Mouse (Mus musculus): Measurements from ENCODE around the gene Esrrg. TPM values are rescaled to one million over a fixed set of nuclear protein-coding genes. Genes with fewer than 3 reads are reported as not detected.

Esrrg gene
- polyA plus RNA-seq, 1 experiment, result 0.54 TPM

- TF ChIP-seq CTCF (IDR thresholded peaks at IDR 0.05; ENCODE audit: borderline replicate concordance, insufficient read depth, low read length) (no peak), POLR2A (IDR thresholded peaks at IDR 0.05; ENCODE audit: low read depth, low read length) (no peak)
- no peak overlapping the region for H3K4me3 ChIP-seq (ENCODE audit: insufficient read depth, low read length)
Measured at GRCm38 (mm10) chr1:187759536-187759935, 150.9 kb downstream of the Esrrg start.

DNA sequence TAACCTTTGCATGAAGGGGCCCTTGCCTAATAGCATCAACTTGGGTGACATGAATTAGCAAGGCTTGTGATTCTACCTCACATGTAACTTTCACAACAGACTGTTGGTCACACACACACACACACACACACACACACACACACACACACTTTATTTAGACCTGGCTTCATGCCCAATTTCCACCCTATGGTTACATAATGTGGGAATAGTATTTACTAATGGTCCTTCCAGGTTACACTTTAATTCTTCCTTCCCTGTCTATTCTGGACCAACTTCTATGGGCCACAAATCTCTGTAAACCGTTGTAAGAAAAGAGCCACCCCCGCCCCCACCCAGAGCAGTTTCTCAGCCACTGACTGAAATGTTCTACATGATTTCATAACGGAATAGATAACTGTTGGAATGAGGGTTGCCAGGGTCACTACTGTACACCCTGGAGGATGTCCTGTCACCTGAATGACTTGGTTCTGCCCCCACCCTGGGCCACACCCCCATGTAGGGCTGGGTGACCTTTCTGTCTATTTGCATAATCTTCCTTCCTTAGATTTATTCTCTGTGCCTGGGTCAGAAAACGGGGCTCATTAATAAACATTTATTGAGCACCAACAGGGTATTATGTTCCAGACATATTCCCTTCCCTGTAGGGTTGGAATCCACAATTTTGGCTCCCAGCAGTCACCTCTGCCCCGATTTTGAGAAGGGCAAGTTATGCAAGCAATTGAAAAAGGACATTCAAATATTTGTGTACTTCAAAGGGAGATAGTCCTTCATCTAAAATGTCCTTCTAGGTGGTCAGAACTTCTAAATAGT lies 154.3 kb downstream of the Esrrg start:
- Histone ChIP-seq H3K4me3 (ENCODE audit: insufficient read depth, low read length) (no peak overlapping the region), H3K4me1 (ENCODE audit: control insufficient read depth, insufficient read depth, low read length) (no peaks in the 10 kb centered on the region), H3K27ac (ENCODE audit: insufficient read depth, low read length) (no peak overlapping the region)
- TF ChIP-seq POLR2A (IDR thresholded peaks at IDR 0.05; ENCODE audit: low read depth, low read length) (no peak), CTCF (IDR thresholded peaks at IDR 0.05; ENCODE audit: borderline replicate concordance, insufficient read depth, low read length) (no peak)

More at GRCm38 (mm10) chr1:187759536-187759935, 150.9 kb downstream of the Esrrg start:
- Histone ChIP-seq H3K4me1 (ENCODE audit: control insufficient read depth, insufficient read depth, low read length) (no peaks in the 10 kb centered on the region), H3K27ac (ENCODE audit: insufficient read depth, low read length) (no peak overlapping the region)

GRCm38 (mm10) chr1:187763451-187763755 lies 154.8 kb downstream of the Esrrg start:
- TF ChIP-seq CTCF (IDR thresholded peaks at IDR 0.05; ENCODE audit: borderline replicate concordance, insufficient read depth, low read length) (no peak), POLR2A (IDR thresholded peaks at IDR 0.05; ENCODE audit: low read depth, low read length) (no peak)
- no peak overlapping the region for H3K4me3 ChIP-seq (ENCODE audit: insufficient read depth, low read length)
- no peaks in the 10 kb centered on the region for H3K4me1 ChIP-seq (ENCODE audit: control insufficient read depth, insufficient read depth, low read length)
- H3K27ac ChIP-seq (ENCODE audit: insufficient read depth, low read length), result no peak overlapping the region

DNA sequence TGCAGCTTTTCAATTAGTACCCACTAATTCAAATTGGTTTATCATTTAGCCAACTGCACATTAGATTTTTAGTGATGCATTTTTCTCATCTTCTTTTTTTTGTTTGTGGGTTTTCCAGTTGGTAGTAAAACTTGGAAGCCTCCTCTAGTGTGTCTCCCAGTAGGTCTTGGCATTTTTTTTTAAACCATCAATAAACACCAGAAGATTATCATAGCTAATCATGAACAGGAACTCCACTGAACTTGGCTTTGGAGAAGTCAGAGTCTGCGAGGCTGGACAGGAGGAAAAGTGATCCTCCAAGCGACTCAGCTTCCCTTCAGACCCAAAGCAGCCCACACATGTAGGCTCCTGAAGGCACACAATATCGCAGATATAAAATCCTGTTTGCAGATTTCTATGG lies 155.2 kb downstream of the Esrrg start:
- TF ChIP-seq CTCF (IDR thresholded peaks at IDR 0.05; ENCODE audit: borderline replicate concordance, insufficient read depth, low read length) (no peak), POLR2A (IDR thresholded peaks at IDR 0.05; ENCODE audit: low read depth, low read length) (no peak)
- H3K4me1 ChIP-seq (ENCODE audit: control insufficient read depth, insufficient read depth, low read length), result no peaks in the 10 kb centered on the region
- no peak overlapping the region for H3K4me3 ChIP-seq (ENCODE audit: insufficient read depth, low read length)
- no peak overlapping the region for H3K27ac ChIP-seq (ENCODE audit: insufficient read depth, low read length)

DNA sequence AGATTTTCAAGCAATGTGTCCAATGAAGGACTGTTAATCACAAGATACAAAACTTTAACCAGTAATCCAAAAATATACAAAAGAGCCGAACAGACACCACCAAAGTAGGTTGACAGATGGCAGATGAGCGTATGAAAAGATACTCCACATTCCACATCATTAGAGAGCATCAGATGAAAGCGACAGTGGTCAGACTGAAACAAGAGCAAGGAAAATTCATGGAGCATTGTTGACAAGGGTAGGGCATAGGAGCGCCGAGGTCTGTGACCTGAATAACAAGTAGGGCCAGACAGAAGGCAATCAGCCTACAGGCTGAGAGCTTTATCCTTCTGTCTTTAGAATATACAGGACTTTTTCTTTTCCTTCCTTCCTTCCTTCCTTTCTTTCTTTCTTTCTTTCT lies 157.0 kb downstream of the Esrrg start:
- Histone ChIP-seq H3K27ac (ENCODE audit: insufficient read depth, low read length) (no peak overlapping the region), H3K4me3 (ENCODE audit: insufficient read depth, low read length) (no peak overlapping the region), H3K4me1 (ENCODE audit: control insufficient read depth, insufficient read depth, low read length) (no peaks in the 10 kb centered on the region)
- TF ChIP-seq CTCF (IDR thresholded peaks at IDR 0.05; ENCODE audit: borderline replicate concordance, insufficient read depth, low read length), result no peak
- TF ChIP-seq POLR2A (IDR thresholded peaks at IDR 0.05; ENCODE audit: low read depth, low read length), result no peak

DNA sequence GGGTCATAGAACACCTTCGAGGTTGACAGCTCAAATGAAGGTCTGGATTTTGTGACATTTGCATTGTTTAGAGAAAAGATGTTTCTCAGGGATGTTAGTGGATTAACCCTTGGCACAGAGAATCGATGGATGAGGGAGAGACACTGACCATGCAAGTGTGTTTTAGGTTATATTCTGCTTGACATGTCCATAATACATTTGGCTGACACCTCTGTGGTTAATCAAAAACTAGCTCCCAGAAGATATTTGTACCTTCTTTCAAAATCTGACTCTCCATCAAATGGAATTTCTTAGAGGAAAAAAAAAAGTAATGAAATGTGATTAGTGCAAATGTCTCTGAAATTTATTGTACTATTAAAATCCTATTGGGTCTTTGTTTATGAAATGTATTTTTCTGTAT lies 158.8 kb downstream of the Esrrg start:
- H3K4me3 ChIP-seq (ENCODE audit: insufficient read depth, low read length), result no peak overlapping the region
- H3K4me1 ChIP-seq (ENCODE audit: control insufficient read depth, insufficient read depth, low read length), result no peaks in the 10 kb centered on the region
- TF ChIP-seq POLR2A (IDR thresholded peaks at IDR 0.05; ENCODE audit: low read depth, low read length) (no peak), CTCF (IDR thresholded peaks at IDR 0.05; ENCODE audit: borderline replicate concordance, insufficient read depth, low read length) (no peak)
- no peak overlapping the region for H3K27ac ChIP-seq (ENCODE audit: insufficient read depth, low read length)

- H3K4me1 ChIP-seq (ENCODE audit: control insufficient read depth, insufficient read depth, low read length), result no peaks in the 10 kb centered on the region
- no peak overlapping the region for H3K4me3 ChIP-seq (ENCODE audit: insufficient read depth, low read length)
- H3K27ac ChIP-seq (ENCODE audit: insufficient read depth, low read length), result no peak overlapping the region
- TF ChIP-seq POLR2A (IDR thresholded peaks at IDR 0.05; ENCODE audit: low read depth, low read length), result no peak
- no peak for TF ChIP-seq CTCF (IDR thresholded peaks at IDR 0.05; ENCODE audit: borderline replicate concordance, insufficient read depth, low read length)
Measured at GRCm38 (mm10) chr1:187770234-187770633, 161.6 kb downstream of the Esrrg start.

DNA sequence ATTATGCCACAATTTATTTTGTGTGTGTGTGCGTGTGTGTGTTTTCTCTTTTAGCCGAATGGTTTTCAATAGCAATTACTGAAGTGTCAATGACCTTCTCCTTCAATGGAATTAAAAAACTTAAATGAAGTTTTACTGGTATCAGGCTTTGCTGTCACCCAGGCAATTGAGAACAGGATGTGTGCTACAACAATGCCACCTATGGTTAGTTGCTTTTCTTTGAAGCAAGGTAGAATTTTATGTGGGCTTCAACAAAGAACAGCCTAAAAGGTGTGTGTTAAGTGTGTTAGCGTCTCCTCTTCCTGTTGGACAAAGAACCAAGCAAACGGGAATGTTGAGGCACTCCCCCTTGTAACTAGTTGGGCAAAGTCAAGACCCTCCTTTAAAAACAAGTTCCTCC lies 162.5 kb downstream of the Esrrg start:
- TF ChIP-seq POLR2A (IDR thresholded peaks at IDR 0.05; ENCODE audit: low read depth, low read length), result no peak
- TF ChIP-seq CTCF (IDR thresholded peaks at IDR 0.05; ENCODE audit: borderline replicate concordance, insufficient read depth, low read length), result no peak
- Histone ChIP-seq H3K4me3 (ENCODE audit: insufficient read depth, low read length) (no peak overlapping the region), H3K27ac (ENCODE audit: insufficient read depth, low read length) (no peak overlapping the region), H3K4me1 (ENCODE audit: control insufficient read depth, insufficient read depth, low read length) (no peaks in the 10 kb centered on the region)

- no peak overlapping the region for H3K4me3 ChIP-seq (ENCODE audit: insufficient read depth, low read length)
- TF ChIP-seq CTCF (IDR thresholded peaks at IDR 0.05; ENCODE audit: borderline replicate concordance, insufficient read depth, low read length), result no peak
- TF ChIP-seq POLR2A (IDR thresholded peaks at IDR 0.05; ENCODE audit: low read depth, low read length), result no peak
- peaks cover 1% of the 10 kb centered on the region; the same call in 1 of the 2 replicates for H3K4me1 ChIP-seq (ENCODE audit: control insufficient read depth, insufficient read depth, low read length)
- H3K27ac ChIP-seq (ENCODE audit: insufficient read depth, low read length), result no peak overlapping the region
Measured at GRCm38 (mm10) chr1:187779589-187780178, 171.1 kb downstream of the Esrrg start.

- H3K4me3 ChIP-seq (ENCODE audit: insufficient read depth, low read length), result no peak overlapping the region
- H3K4me1 ChIP-seq (ENCODE audit: control insufficient read depth, insufficient read depth, low read length), result no peaks in the 10 kb centered on the region
- H3K27ac ChIP-seq (ENCODE audit: insufficient read depth, low read length), result no peak overlapping the region
- TF ChIP-seq POLR2A (IDR thresholded peaks at IDR 0.05; ENCODE audit: low read depth, low read length) (no peak), CTCF (IDR thresholded peaks at IDR 0.05; ENCODE audit: borderline replicate concordance, insufficient read depth, low read length) (no peak)
Measured at GRCm38 (mm10) chr1:187785226-187785625, 176.6 kb downstream of the Esrrg start.

Data from embryonic fibroblast, embryonic 13.5 days (primary cell).